Comparison of ENCODE assay signal across 8 mouse cellular contexts in genomic region chr16:59639985-59640384, GRCm38 (mm10). TPM values are rescaled to one million over a fixed set of nuclear protein-coding genes. Genes with fewer than 3 reads are reported as not detected.
DNase-seq lines count a peak whose midpoint lies in the region; ATAC-seq lines count a peak whose summit lies in the region.

No protein-coding gene starts in this region.

- H3K4me1 ChIP-seq in heart, embryonic 14.5 days (ENCODE audit: control insufficient read depth in 2 of 2, insufficient read depth in 2 of 2, low read length in 2 of 2), result peaks cover 2 to 4% of the 10 kb centered on the region in 2 experiments; a peak in 1 of 4 replicates
- H3K4me1 ChIP-seq in midbrain, embryonic 10.5 days, result peaks cover 13% of the 10 kb centered on the region
- H3K4me1 ChIP-seq in midbrain, embryonic 16.5 days (ENCODE audit: control insufficient read depth, insufficient read depth, low read length), result peaks cover 7% of the 10 kb centered on the region
- H3K4me1 ChIP-seq in hindbrain, embryonic 14.5 days (replicated peaks; ENCODE audit: control insufficient read depth, insufficient read depth, low read length), result 0 out of 2 replicates have a peak, but pooled peaks cover 8% of the 10 kb centered on the region
- H3K4me1 ChIP-seq in neural tube, embryonic 15.5 days, result peaks cover 13% of the 10 kb centered on the region

- no peak overlapping the region for H3K4me3 ChIP-seq in heart, embryonic 14.5 days (ENCODE audit: control insufficient read depth in 1 of 2, insufficient read depth in 1 of 2, low read depth in 1 of 2, low read length in 2 of 2)
- H3K4me3 ChIP-seq in midbrain, embryonic 10.5 days, result no peak overlapping the region
- no peak overlapping the region for H3K4me3 ChIP-seq in midbrain, embryonic 16.5 days (ENCODE audit: low read depth, low read length)
- H3K4me3 ChIP-seq in hindbrain, embryonic 14.5 days (replicated peaks; ENCODE audit: low read length), result peak overlapping the region; percentile 65
- H3K4me3 ChIP-seq in neural tube, embryonic 15.5 days (replicated peaks), result no peak overlapping the region

- no peak for ATAC-seq in heart, embryonic 14.5 days (ENCODE audit: insufficient number of reproducible peaks, insufficient read depth, low FRiP score, low read depth)
- ATAC-seq in midbrain, embryonic 16.5 days, result no peak
- no peak for ATAC-seq in hindbrain, embryonic 14.5 days (ENCODE audit: low FRiP score)
- no peak for ATAC-seq in neural tube, embryonic 15.5 days (ENCODE audit: low FRiP score)

- H3K36me3 ChIP-seq in heart, embryonic 14.5 days (ENCODE audit: control insufficient read depth, insufficient read depth, low read length), result no peaks in the 10 kb centered on the region
- no peaks in the 10 kb centered on the region for H3K36me3 ChIP-seq in midbrain, embryonic 10.5 days
- H3K36me3 ChIP-seq in midbrain, embryonic 16.5 days (ENCODE audit: control insufficient read depth, insufficient read depth, low read length), result no peaks in the 10 kb centered on the region
- H3K36me3 ChIP-seq in hindbrain, embryonic 14.5 days (replicated peaks; ENCODE audit: control insufficient read depth, insufficient read depth), result no peaks in the 10 kb centered on the region
- H3K36me3 ChIP-seq in neural tube, embryonic 15.5 days, result no peaks in the 10 kb centered on the region

- 91% methylated on average over 3 of the region's 3 CpGs for WGBS in heart, embryonic 14.5 days
- WGBS in midbrain, embryonic 10.5 days, result 93% methylated on average over 3 of the region's 3 CpGs
- 93% methylated on average over 3 of the region's 3 CpGs for WGBS in midbrain, embryonic 16.5 days
- WGBS in hindbrain, embryonic 14.5 days, result 90% methylated on average over 3 of the region's 3 CpGs
- 88% methylated on average over 3 of the region's 3 CpGs for WGBS in neural tube, embryonic 15.5 days

- H3K27me3 ChIP-seq in heart, embryonic 14.5 days (ENCODE audit: control insufficient read depth, insufficient read depth, low read length), result no peaks in the 10 kb centered on the region
- H3K27me3 ChIP-seq in midbrain, embryonic 10.5 days (ENCODE audit: low read depth, poor library complexity, severe bottlenecking), result no peaks in the 10 kb centered on the region
- H3K27me3 ChIP-seq in midbrain, embryonic 16.5 days (ENCODE audit: control insufficient read depth, insufficient read depth, low read depth, low read length), result no peaks in the 10 kb centered on the region
- H3K27me3 ChIP-seq in hindbrain, embryonic 14.5 days (ENCODE audit: control insufficient read depth, insufficient read depth, low read length), result no peaks in the 10 kb centered on the region
- H3K27me3 ChIP-seq in neural tube, embryonic 15.5 days (replicated peaks), result no peaks in the 10 kb centered on the region

- H3K27ac ChIP-seq in heart, embryonic 14.5 days (replicated peaks in 1 of 2; ENCODE audit: control insufficient read depth in 1 of 2, insufficient read depth in 1 of 2, low read depth in 2 of 2, low read length in 2 of 2), result no peak overlapping the region
- peak overlapping the region; percentile 95; the same call in 1 of the 2 replicates for H3K27ac ChIP-seq in midbrain, embryonic 10.5 days (replicated peaks)
- H3K27ac ChIP-seq in midbrain, embryonic 16.5 days (ENCODE audit: low read length), result no peak overlapping the region
- H3K27ac ChIP-seq in hindbrain, embryonic 14.5 days, result peak overlapping the region; percentile 96
- peak overlapping the region; percentile 98; the same call in 1 of the 2 replicates for H3K27ac ChIP-seq in neural tube, embryonic 15.5 days (replicated peaks)

- peak overlapping the region; percentile 76; the same call in 1 of the 2 replicates for H3K4me2 ChIP-seq in heart, embryonic 14.5 days (ENCODE audit: low read length)
- H3K4me2 ChIP-seq in midbrain, embryonic 16.5 days (ENCODE audit: low read length), result no peak overlapping the region; the same call in 1 of the 2 replicates
- H3K4me2 ChIP-seq in hindbrain, embryonic 14.5 days (replicated peaks), result peak overlapping the region; percentile 64
- H3K4me2 ChIP-seq in neural tube, embryonic 15.5 days, result peak overlapping the region; percentile 59

- no peak overlapping the region for H3K9ac ChIP-seq in heart, embryonic 14.5 days (ENCODE audit: low read length)
- no peak overlapping the region for H3K9ac ChIP-seq in midbrain, embryonic 16.5 days (ENCODE audit: low read depth, low read length)
- H3K9ac ChIP-seq in hindbrain, embryonic 14.5 days, result no peak overlapping the region
- H3K9ac ChIP-seq in neural tube, embryonic 15.5 days (replicated peaks), result no peak overlapping the region; the same call in 1 of the 2 replicates

- no peak for DNase-seq in heart, postnatal 10 days
- no peak for DNase-seq in midbrain, embryonic 10.5 days (ENCODE audit: low spot score)
- no peak for DNase-seq in hindbrain, embryonic 14.5 days (ENCODE audit: low spot score)
- no peak for DNase-seq in lung, postnatal 36 days
- DNase-seq in layer of hippocampus, adult 8-10 months (ENCODE audit: low spot score in 2 of 2), result no peak

- no peaks in the 10 kb centered on the region for H3K9me3 ChIP-seq in heart, embryonic 14.5 days (ENCODE audit: control insufficient read depth, low read length)
- H3K9me3 ChIP-seq in midbrain, embryonic 10.5 days (replicated peaks), result no peaks in the 10 kb centered on the region
- H3K9me3 ChIP-seq in midbrain, embryonic 16.5 days (replicated peaks; ENCODE audit: control insufficient read depth, low read length, poor library complexity, severe bottlenecking), result no peaks in the 10 kb centered on the region
- H3K9me3 ChIP-seq in hindbrain, embryonic 14.5 days (ENCODE audit: control insufficient read depth, low read length), result no peaks in the 10 kb centered on the region
- no peaks in the 10 kb centered on the region for H3K9me3 ChIP-seq in neural tube, embryonic 15.5 days (replicated peaks)

- intact Hi-C loops in heart, postnatal 10 days (cut with DNase I), result no loop called here

RNA-seq across cellular contexts. Expression of gene Arl6, which starts 0.8 kb away (rescaled TPM):
- 22.6 and 23.7 TPM in 2 replicates for polyA plus RNA-seq in heart, embryonic 14.5 days (2014; fragmentation: Nextera tagmentation; extraction: Ambion mirVana)
- total RNA-seq in heart, postnatal 10 days (2021), result 1 to 10 TPM; 7.1 to 8.7 TPM
- 49.1 and 51.9 TPM in 2 replicates for polyA plus RNA-seq in midbrain, embryonic 10.5 days (2016; fragmentation: Nextera tagmentation; extraction: Ambion mirVana)
- polyA plus RNA-seq in midbrain, embryonic 16.5 days (2015; fragmentation: Nextera tagmentation; extraction: Ambion mirVana), result 58.4 and 67.7 TPM in 2 replicates
- polyA plus RNA-seq in hindbrain, embryonic 14.5 days (2014; fragmentation: Nextera tagmentation; extraction: Ambion mirVana), result 55.1 and 61.5 TPM in 2 replicates
- 46.5 and 51.2 TPM in 2 replicates for polyA plus RNA-seq in neural tube, embryonic 15.5 days (2015; fragmentation: Nextera tagmentation; extraction: Ambion mirVana)
- total RNA-seq in layer of hippocampus, adult 8-10 months (2022), result 10 to 100 TPM; 23.6 to 37.7 (median 29.3) TPM

RNA-seq across cellular contexts. Expression of gene Crybg3, which starts 39.2 kb away (rescaled TPM):
- polyA plus RNA-seq in heart, embryonic 14.5 days (2014; fragmentation: Nextera tagmentation; extraction: Ambion mirVana), result 20.5 and 20.9 TPM in 2 replicates
- 10 to 100 TPM; 61.9 to 64.6 TPM for total RNA-seq in heart, postnatal 10 days (2021)
- polyA plus RNA-seq in midbrain, embryonic 10.5 days (2016; fragmentation: Nextera tagmentation; extraction: Ambion mirVana), result 5.2 and 5.5 TPM in 2 replicates
- polyA plus RNA-seq in midbrain, embryonic 16.5 days (2015; fragmentation: Nextera tagmentation; extraction: Ambion mirVana), result 2.0 and 2.7 TPM in 2 replicates
- polyA plus RNA-seq in hindbrain, embryonic 14.5 days (2014; fragmentation: Nextera tagmentation; extraction: Ambion mirVana), result 2.5 and 3.6 TPM in 2 replicates
- polyA plus RNA-seq in neural tube, embryonic 15.5 days (2015; fragmentation: Nextera tagmentation; extraction: Ambion mirVana), result 1.8 and 2.8 TPM in 2 replicates
- total RNA-seq in layer of hippocampus, adult 8-10 months (2022), result 1 to 10 TPM; 4.2 to 6.6 (median 5.0) TPM

Comparison
In these comparisons a context has a peak if more than half of its experiments do, and no peak if none do; other contexts are left out.
1. H3K27ac ChIP-seq: peak in midbrain, embryonic 10.5 days (single experiment), hindbrain, embryonic 14.5 days (single experiment) and neural tube, embryonic 15.5 days (single experiment); none in heart, embryonic 14.5 days (0 of 2) and midbrain, embryonic 16.5 days (single experiment).